8 mouse cellular contexts compared by ENCODE assay signal in genomic region chr16:65816059-65816458, GRCm38 (mm10). TPM values are rescaled to one million over a fixed set of nuclear protein-coding genes. Genes with fewer than 3 reads are reported as not detected.
DNase-seq lines count a peak whose midpoint lies in the region; ATAC-seq and TF ChIP-seq lines count a peak whose summit lies in the region.

No protein-coding gene starts in this region.

- peak overlapping the region; percentile 68 for H3K4me3 ChIP-seq in left cerebral cortex, adult 2 months
- peak overlapping the region; percentile 59 for H3K4me3 ChIP-seq in embryonic facial prominence, embryonic 11.5 days (ENCODE audit: low read depth, low read length)
- peak overlapping the region; percentile 75 for H3K4me3 ChIP-seq in hindbrain, embryonic 13.5 days
- peak overlapping the region; percentile 57 for H3K4me3 ChIP-seq in neural tube, embryonic 12.5 days
- H3K4me3 ChIP-seq in cerebellum, adult 2 months (replicated peaks; ENCODE audit: insufficient read depth, low read depth, low read length), result no peak overlapping the region

- DNase-seq in left cerebral cortex, adult 2 months (ENCODE audit: extremely low spot score in 1 of 2, low spot score in 2 of 2), result no peak
- DNase-seq in left cerebral cortex, postnatal 25 days (ENCODE audit: low spot score in 2 of 2), result no peak
- no peak for DNase-seq in embryonic facial prominence, embryonic 11.5 days (ENCODE audit: low spot score)
- DNase-seq in thymus, postnatal 36 days, result no peak
- DNase-seq in cerebellum, adult 2 months, result no peak
- no peak for DNase-seq in MN1 (ENCODE audit: low spot score)

- no peaks in the 10 kb centered on the region for H3K9me3 ChIP-seq in embryonic facial prominence, embryonic 11.5 days (replicated peaks; ENCODE audit: control insufficient read depth, low read length)
- no peaks in the 10 kb centered on the region for H3K9me3 ChIP-seq in hindbrain, embryonic 13.5 days
- H3K9me3 ChIP-seq in neural tube, embryonic 12.5 days, result no peaks in the 10 kb centered on the region

- no peak for ATAC-seq in embryonic facial prominence, embryonic 11.5 days (replicated peaks; ENCODE audit: insufficient number of reproducible peaks, low FRiP score, low TSS enrichment, low read depth)
- ATAC-seq in hindbrain, embryonic 13.5 days (ENCODE audit: low FRiP score), result no peak
- no peak for ATAC-seq in neural tube, embryonic 12.5 days (ENCODE audit: low FRiP score, low read depth)

- no peak overlapping the region for H3K27ac ChIP-seq in left cerebral cortex, adult 2 months
- H3K27ac ChIP-seq in embryonic facial prominence, embryonic 11.5 days (replicated peaks; ENCODE audit: low read depth, low read length), result no peak overlapping the region
- H3K27ac ChIP-seq in hindbrain, embryonic 13.5 days, result no peak overlapping the region
- no peak overlapping the region for H3K27ac ChIP-seq in neural tube, embryonic 12.5 days
- H3K27ac ChIP-seq in cerebellum, adult 2 months (ENCODE audit: insufficient read depth, low read length), result no peak overlapping the region

- no peaks in the 10 kb centered on the region for H3K36me3 ChIP-seq in embryonic facial prominence, embryonic 11.5 days (replicated peaks; ENCODE audit: control insufficient read depth, insufficient read depth, low read depth, low read length)
- H3K36me3 ChIP-seq in hindbrain, embryonic 13.5 days, result no peaks in the 10 kb centered on the region
- H3K36me3 ChIP-seq in neural tube, embryonic 12.5 days, result no peaks in the 10 kb centered on the region

- H3K4me2 ChIP-seq in embryonic facial prominence, embryonic 11.5 days (ENCODE audit: low read depth, low read length), result peak overlapping the region; percentile 96
- peak overlapping the region; percentile 83 for H3K4me2 ChIP-seq in hindbrain, embryonic 13.5 days
- H3K4me2 ChIP-seq in neural tube, embryonic 12.5 days (replicated peaks), result peak overlapping the region; percentile 82

- intact Hi-C loops in left cerebral cortex, adult 2 months (cut with DNase I), result no loop called here
- intact Hi-C loops in left cerebral cortex, postnatal 25 days (cut with DNase I), result no loop called here

- peaks cover 3% of the 10 kb centered on the region for H3K27me3 ChIP-seq in embryonic facial prominence, embryonic 11.5 days (ENCODE audit: control insufficient read depth, insufficient read depth, low read length)
- H3K27me3 ChIP-seq in hindbrain, embryonic 13.5 days, result peaks cover 7% of the 10 kb centered on the region; the same call in 1 of the 2 replicates
- H3K27me3 ChIP-seq in neural tube, embryonic 12.5 days (replicated peaks), result peaks cover 5% of the 10 kb centered on the region; the same call in 1 of the 2 replicates
- no peaks in the 10 kb centered on the region for H3K27me3 ChIP-seq in cerebellum, adult 2 months (ENCODE audit: control insufficient read depth, insufficient read depth, low read length)

- TF ChIP-seq POLR2A in cerebellum, adult 2 months (IDR thresholded peaks at IDR 0.05; ENCODE audit: borderline replicate concordance, insufficient read depth, low read length), result no peak

- WGBS in embryonic facial prominence, embryonic 11.5 days, result 15% methylated on average over 3 of the region's 3 CpGs
- 30% methylated on average over 3 of the region's 3 CpGs for WGBS in hindbrain, embryonic 13.5 days
- WGBS in neural tube, embryonic 12.5 days, result 22% methylated on average over 3 of the region's 3 CpGs
- WGBS in cerebellum, adult 2 months, result 45% methylated on average over 3 of the region's 3 CpGs

- H3K4me1 ChIP-seq in embryonic facial prominence, embryonic 11.5 days (ENCODE audit: control insufficient read depth, insufficient read depth, low read length), result no peaks in the 10 kb centered on the region
- peaks cover 13% of the 10 kb centered on the region for H3K4me1 ChIP-seq in hindbrain, embryonic 13.5 days (replicated peaks)
- H3K4me1 ChIP-seq in neural tube, embryonic 12.5 days, result 0 out of 2 replicates have a peak, but pooled peaks cover 4% of the 10 kb centered on the region
- H3K4me1 ChIP-seq in cerebellum, adult 2 months (ENCODE audit: control insufficient read depth, insufficient read depth, low read length), result no peaks in the 10 kb centered on the region

- no peak for TF ChIP-seq CTCF in left cerebral cortex, adult 2 months (IDR thresholded peaks at IDR 0.05)
- TF ChIP-seq CTCF in cerebellum, adult 2 months (IDR thresholded peaks at IDR 0.05; ENCODE audit: borderline replicate concordance, insufficient read depth, low read depth, low read length), result no peak

- peak overlapping the region; percentile 57; the same call in 1 of the 2 replicates for H3K9ac ChIP-seq in embryonic facial prominence, embryonic 11.5 days (replicated peaks; ENCODE audit: low read length)
- peak overlapping the region; percentile 79; the same call in 1 of the 2 replicates for H3K9ac ChIP-seq in hindbrain, embryonic 13.5 days
- no peak overlapping the region for H3K9ac ChIP-seq in neural tube, embryonic 12.5 days

RNA-seq across cellular contexts. Expression of gene Vgll3, which starts 1.0 kb away (rescaled TPM):
- total RNA-seq in left cerebral cortex, adult 2 months (2021), result 1 to 10 TPM; 3.2 to 4.8 TPM
- 1 to 10 TPM; 2.1 to 3.0 TPM for total RNA-seq in left cerebral cortex, postnatal 25 days (2021)
- 4.6 and 5.5 TPM in 2 replicates for polyA plus RNA-seq in embryonic facial prominence, embryonic 11.5 days (2014; fragmentation: Nextera tagmentation; extraction: Ambion mirVana)
- polyA plus RNA-seq in hindbrain, embryonic 13.5 days (2015; fragmentation: Nextera tagmentation; extraction: Ambion mirVana), result 7.4 and 9.0 TPM in 2 replicates
- polyA plus RNA-seq in neural tube, embryonic 12.5 days (2016; fragmentation: Nextera tagmentation; extraction: Ambion mirVana), result 11.2 and 11.7 TPM in 2 replicates
- polyA plus RNA-seq in cerebellum, adult 2 months (2012; rRNA removed), result 0.40 and 0.75 TPM in 2 replicates
